Mouse (Mus musculus): Measurements from ENCODE around the gene Iqcf5.
A peak's percentile ranks its signal among the peaks of the same experiment; 100 is the strongest.
"Not testable (repeated sequence)": the region's sequence is repeated elsewhere in the genome, so short reads cannot be mapped to it uniquely, and the experiment has no call there.

Iqcf5 gene

DNA sequence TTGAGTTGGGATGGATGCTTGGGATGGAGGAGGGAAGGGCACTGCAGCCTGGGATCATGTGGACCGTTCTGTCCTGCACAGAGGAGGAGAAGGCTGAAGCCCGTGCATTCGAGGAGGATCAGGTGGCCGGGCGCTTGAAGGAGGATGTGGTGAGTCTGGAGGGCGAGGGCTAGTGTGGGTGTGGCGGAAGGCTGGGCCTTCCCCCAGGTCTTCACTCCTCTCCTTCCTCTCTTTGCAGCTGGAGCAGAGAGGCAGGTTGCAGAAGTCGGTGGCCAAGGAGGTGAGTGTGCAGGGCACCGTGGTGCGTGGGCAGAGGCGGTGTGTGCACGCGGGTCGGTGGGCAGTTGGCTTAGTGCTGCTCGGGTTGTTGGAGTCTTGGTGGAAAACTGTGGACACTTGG, 33.3 kb upstream of the Iqcf5 start:
- peak; percentile 29 to 35 for DNase-seq (ENCODE audit: low spot score in 2 of 2)

DNA sequence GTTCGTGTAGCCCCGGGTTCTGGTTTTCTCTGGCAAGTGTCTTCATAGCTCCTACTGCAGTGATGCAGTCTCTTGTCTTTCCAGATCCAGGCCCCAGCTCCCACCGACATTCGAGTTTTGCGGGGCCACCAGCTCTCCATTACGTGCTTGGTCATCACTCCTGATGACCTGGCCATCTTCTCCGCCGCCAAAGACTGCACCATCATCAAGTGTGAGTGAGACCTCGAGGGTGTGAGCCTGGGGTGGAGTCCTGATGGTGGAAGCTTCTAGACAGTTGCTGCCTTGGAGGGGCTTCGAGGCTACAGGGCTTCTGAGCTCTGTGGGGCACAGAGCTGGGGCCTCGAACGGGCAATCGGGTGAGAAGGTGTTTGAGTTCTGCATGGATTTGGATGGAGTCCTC, 32.7 kb upstream of the Iqcf5 start:
- DNase-seq (ENCODE audit: low spot score in 2 of 2) = no peak

DNA sequence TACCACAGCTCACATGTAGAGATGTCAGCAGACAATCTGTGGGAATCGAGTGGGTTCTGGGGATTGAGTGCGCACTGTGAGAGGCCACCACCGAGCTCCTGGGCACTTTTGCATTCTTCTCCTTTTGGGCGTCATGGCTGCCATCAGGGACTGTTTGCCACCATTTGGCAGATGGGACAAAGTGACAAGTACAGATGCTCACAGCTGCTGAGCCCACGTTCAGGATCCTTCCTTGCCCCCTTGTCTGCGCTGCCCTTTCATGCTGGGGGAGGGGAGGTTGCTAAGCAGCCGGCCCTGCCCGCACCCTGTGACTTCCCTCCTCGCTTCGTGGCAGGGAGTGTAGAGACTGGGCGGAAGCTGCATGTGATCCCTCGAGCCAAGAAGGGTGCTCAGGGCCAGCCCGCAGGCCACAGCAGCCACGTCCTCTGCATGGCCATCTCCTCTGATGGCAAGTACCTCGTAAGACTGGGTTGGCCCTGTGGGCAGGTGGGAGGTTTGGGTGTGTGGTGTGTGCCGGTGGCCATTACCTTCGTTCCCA, 31.7 kb upstream of the Iqcf5 start:
- DNase-seq (ENCODE audit: low spot score in 2 of 2) = no peak

- DNase-seq (ENCODE audit: low spot score in 2 of 2) = no peak
These were observed 31.2 kb upstream of the Iqcf5 start for GRCm38 (mm10) chr9:106483136-106483535.

- no peak for DNase-seq (ENCODE audit: low spot score in 2 of 2)
These were observed 30.8 kb upstream of the Iqcf5 start for GRCm38 (mm10) chr9:106483606-106484005.

- no peak for DNase-seq (ENCODE audit: low spot score in 2 of 2)
These were observed 29.3 kb upstream of the Iqcf5 start for GRCm38 (mm10) chr9:106485076-106485475.

GRCm38 (mm10) chr9:106487602-106488001, 26.8 kb upstream of the Iqcf5 start:
- not testable (repeated sequence) for DNase-seq (ENCODE audit: low spot score in 2 of 2)

DNA sequence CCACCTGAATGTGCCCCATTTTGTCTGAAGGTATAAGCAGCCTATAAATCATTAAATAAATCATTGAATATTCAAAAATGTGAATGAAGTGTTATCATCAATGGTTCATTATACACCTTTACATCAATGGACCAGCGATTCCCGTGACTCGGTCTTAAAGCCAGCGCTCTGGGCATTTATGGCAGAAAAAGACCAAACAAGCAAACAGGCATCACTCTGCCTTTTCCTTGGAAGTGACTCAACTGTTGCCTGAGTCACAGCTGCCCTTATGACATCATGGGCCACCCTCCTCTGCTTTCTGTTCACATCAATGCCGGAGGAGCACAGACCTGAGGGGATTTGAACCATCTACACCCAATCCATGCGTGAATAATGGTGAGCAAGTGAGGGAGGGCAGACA, 14.7 kb upstream of the Iqcf5 start, which contains the start of gene Iqcf1:
TSS of gene Iqcf1 (plus strand) at position 301 of the 400 bp plus-strand sequence.
- no peak for DNase-seq (ENCODE audit: low spot score in 2 of 2)

DNA sequence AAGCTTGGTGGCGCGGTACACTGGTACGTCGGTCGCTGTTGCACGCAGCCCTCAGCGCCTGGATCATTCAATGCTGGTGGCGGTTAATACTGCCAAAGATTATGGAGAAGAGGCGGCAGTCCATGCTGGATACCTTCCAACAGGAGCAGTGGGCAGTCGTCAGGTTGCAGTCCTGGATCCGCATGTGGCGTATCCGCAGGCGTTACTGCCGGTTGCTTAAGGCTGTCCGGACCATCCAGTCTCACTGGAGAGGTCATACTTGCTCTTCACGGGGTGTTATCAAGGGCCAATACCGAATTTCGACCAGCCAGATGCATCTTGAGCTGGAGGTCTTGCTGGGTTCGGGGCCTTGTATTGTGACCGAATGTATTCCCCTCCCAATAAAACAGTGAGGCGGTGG, 12.5 kb upstream of the Iqcf5 start:
- no peak for DNase-seq (ENCODE audit: low spot score in 2 of 2)

- DNase-seq (ENCODE audit: low spot score in 2 of 2) = no peak
These were observed 10.1 kb upstream of the Iqcf5 start for GRCm38 (mm10) chr9:106504246-106504645.

GRCm38 (mm10) chr9:106509356-106509755, 5.0 kb upstream of the Iqcf5 start:
- no peak for DNase-seq (ENCODE audit: low spot score in 2 of 2)

DNA sequence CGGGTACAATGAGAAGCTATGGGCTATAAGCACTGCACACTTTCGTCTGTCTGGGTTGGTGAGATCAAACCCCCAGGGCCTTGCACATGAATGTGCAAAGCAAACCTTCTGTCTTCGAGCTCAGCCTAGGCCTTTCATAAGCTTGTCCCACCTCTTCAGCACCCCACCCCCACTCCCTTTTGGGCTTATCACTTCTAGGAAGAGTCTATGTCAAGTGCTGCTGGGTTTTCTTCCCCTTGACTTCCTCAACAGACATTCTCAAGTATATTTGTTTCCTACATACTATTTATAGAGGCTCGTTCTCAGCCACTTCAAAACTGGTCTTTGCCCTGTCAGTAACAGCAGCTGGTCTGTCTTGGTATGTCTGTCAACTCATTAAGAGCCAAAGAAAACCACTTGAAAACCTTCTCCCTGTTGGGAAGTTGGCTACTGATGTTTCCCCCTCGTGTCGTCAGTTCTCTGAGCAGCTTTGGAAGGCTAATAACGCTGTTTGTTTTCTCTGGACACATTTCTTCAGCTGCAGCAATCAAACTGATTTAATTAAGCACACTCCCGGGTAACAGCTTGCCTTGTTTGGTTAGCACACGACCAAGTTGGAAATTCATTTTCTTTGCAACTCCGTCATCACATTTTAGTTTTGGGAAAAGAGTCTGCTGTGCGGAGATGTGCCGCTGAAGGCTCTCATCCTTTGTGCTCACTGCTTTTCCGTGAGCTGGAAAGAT, 1.5 kb upstream of the Iqcf5 start:
- DNase-seq (ENCODE audit: low spot score in 2 of 2) = no peak

- no peak for DNase-seq (ENCODE audit: low spot score in 2 of 2)
These were observed 807 bp upstream of the Iqcf5 start for GRCm38 (mm10) chr9:106513566-106513965.

DNA sequence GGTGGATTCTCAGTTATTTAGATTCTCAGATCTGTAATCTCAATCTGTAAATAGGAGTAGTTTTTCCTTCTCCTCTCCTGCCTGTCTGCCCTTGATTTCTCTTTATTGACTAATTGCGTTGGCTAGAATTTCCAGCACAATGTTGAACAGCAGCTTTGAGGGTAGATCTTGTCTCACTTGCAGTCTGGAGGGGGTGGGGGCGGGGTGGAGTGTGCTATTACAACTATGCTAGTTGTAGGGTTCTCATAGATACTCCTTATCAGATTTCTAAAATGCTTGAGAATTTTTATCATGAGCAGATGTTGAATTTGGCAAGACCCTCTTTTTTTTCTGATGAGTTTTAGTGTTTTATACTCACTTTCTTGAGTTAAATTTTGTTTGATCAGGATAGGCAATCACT, 5.1 kb downstream of the Iqcf5 start:
- no peak for DNase-seq (ENCODE audit: low spot score in 2 of 2)

DNA sequence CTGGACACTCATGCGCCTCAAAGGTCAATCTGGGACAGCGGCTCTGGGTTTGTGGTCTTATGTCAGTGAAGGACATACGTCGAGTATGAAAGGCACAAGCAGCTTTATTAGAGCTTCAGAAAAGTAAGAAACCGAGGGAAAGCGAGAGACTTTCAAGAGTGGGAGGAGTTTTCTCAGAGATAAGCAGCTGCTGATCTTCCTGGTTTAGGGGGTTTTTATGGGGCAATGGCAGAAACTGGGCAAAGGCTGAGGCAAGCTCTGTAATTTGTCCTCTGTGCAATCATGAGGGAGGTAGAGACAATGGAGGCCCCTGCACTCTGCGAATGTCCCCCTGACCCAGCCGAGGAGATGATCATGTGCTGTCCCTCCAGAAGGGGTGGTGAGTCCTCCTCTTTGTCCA, 5.5 kb downstream of the Iqcf5 start:
- DNase-seq (ENCODE audit: low spot score in 2 of 2) = no peak

DNA sequence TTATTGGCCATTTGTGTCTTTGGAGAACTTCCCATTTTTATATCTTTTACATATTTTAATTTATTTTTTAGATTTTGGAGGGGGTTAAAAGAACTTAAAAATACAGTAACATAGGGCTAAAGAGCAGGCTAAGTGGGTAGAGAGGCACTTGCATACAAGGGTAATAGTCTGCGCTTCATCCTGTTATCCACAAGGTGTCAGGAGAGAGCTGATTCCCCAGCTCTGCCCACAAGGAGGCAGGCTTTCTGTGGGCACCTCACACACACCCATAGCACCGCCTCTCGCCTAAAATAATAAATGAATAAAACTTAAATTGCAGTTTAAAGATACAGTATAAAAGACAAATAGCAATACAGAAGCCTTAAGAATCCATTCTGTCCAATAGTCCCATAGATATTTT, 17.5 kb downstream of the Iqcf5 start:
- peak in 1 of 2 experiments; percentile 9 for DNase-seq (ENCODE audit: low spot score in 2 of 2)

DNA sequence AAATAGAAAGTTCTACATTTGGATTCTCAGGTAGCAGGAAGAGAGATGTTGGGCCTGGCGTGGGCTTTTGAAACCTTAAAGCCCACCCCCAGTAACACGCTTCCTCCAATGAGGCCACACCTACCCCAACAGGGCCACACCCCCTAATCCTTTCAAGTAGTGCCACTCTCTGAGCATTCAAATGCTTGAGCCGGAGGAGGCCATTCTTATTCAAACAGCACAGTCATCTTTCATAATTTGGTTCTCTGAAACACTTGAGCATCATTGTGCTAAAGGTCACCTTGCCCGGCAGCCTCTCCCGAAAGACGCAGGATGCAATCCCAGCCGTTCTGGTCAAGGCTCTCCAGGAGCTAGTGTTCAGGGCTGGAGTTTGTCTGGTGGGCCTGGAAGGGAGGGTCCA, 19.9 kb downstream of the Iqcf5 start:
- DNase-seq (ENCODE audit: low spot score in 2 of 2) = no peak

DNA sequence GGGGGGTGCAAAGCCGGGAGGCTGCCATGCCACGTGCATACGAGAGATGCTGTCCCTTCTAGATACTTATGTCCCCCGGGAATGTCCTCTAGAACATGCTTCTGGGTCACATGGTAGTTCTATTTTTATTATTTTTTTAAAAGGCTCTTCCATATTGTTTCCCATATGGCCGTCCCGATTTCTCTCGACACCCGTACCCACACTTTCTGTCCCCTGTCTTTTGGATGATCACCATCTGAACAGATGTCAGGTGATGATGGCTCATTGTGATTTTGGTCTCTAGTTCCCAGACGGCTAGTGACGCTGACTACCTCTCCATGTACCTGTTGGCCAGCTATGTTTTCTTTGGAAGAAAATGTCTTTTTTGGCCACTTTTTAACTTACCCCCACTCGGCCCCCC, 20.6 kb downstream of the Iqcf5 start:
- DNase-seq (ENCODE audit: low spot score in 2 of 2) = no peak

DNA sequence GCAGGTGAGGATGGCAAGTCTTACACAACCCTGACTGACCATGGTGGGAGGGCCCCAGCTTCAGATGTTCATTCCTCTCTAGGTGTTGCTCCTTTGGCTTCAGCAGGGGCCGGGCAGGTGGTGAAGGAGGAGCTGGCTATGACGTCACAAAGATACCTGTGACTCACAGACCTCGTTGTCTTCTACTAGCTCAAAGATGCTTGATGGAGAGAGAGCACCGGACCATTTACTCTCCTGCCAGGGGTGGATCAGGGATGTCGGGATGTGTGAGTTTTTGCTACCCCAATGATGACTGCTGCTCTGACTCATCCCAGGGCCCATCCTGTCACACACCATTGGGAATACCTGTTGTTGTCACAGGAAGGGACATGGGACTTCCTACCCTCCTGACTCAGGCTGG, 47.2 kb downstream of the Iqcf5 start, which contains the start of gene Iqcf3:
TSS of gene Iqcf3 (minus strand) at position 101 of the 400 bp plus-strand sequence.
- DNase-seq (ENCODE audit: low spot score in 2 of 2) = no peak

- no peak for DNase-seq (ENCODE audit: low spot score in 2 of 2)
These were observed 47.9 kb downstream of the Iqcf5 start for GRCm38 (mm10) chr9:106562291-106562690.

DNA sequence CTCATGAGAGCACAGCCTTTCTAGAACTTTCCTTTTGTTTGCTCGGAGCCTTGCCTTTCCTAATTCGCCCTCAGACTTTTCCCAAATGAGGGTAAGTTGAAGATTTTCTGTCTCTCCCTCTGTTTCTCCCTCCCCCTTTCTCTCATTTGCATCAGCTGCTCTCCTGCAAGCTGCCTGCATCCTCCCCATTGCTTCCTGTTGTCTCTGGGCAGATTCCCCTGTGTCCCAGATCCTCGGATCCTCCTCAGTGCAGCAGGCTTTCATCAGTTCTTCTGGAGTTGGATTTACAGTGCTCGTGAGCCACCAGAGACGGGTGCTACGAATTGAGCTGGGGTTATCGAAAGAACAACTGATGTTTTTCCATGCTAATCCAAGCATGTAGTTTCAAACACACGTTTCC, 49.7 kb downstream of the Iqcf5 start:
- DNase-seq (ENCODE audit: low spot score in 2 of 2) = no peak

All from natural killer cell, adult 2 months (primary cell).